Mouse (Mus musculus) midbrain, postnatal 0 days (tissue): ENCODE results near the gene Cant1. TPM values are rescaled to one million over a fixed set of nuclear protein-coding genes. Genes with fewer than 3 reads are reported as not detected.

Source experiments
- ATAC-seq: fragments of 200-750 bp; cut with Nextera tagmentation; 2 replicates; pipeline ENCODE4 v1.8.0; 2017; ENCODE audit warnings: moderate number of reproducible peaks, mild to moderate bottlenecking, moderate TSS enrichment, moderate library complexity; ENCODE audit not compliant: low FRiP score
- DNase-seq: peaks from one replicate; pipeline ENCODE4 v3.0.0-alpha.2; 2015; ENCODE audit warnings: low spot score
- H3K27ac ChIP-seq: fragments of 300-500 bp; sonication (generic); 2 replicates; pipeline ENCODE4 v1.5.1; 2014; ENCODE audit warnings: low read depth, mild to moderate bottlenecking, low read length, mixed read lengths
- H3K27me3 ChIP-seq: fragments of 300-500 bp; sonication (generic); 2 replicates; pipeline ENCODE4 v1.6.1; 2014; ENCODE audit warnings: low read length, control low read depth, mixed read lengths; ENCODE audit not compliant: insufficient read depth
- H3K36me3 ChIP-seq: fragments of 300-500 bp; sonication (generic); 2 replicates; pipeline ENCODE4 v1.6.1; 2014; ENCODE audit warnings: low read length, control low read depth, mixed read lengths; ENCODE audit not compliant: insufficient read depth
- H3K4me1 ChIP-seq: fragments of 300-500 bp; sonication (generic); 2 replicates; pipeline ENCODE4 v1.6.1; 2014; ENCODE audit warnings: mild to moderate bottlenecking, control low read depth, antibody characterized with exemption, low read length, mixed read lengths; ENCODE audit not compliant: insufficient read depth
- H3K4me2 ChIP-seq: fragments of 300-500 bp; sonication (generic); 2 replicates; pipeline ENCODE4 v1.6.1; 2014; ENCODE audit warnings: low read depth, mild to moderate bottlenecking, low read length, mixed read lengths; ENCODE audit not compliant: poor library complexity, severe bottlenecking
- H3K4me3 ChIP-seq: fragments of 300-500 bp; sonication (generic); 2 replicates; pipeline ENCODE4 v1.5.1; 2014; ENCODE audit warnings: low read depth, mild to moderate bottlenecking, low read length, moderate library complexity
- H3K9ac ChIP-seq: fragments of 300-500 bp; sonication (generic); replicated peaks from 2 replicates; pipeline ENCODE4 v1.6.1; 2014; ENCODE audit warnings: mild to moderate bottlenecking, low read length, moderate library complexity, mixed read lengths; ENCODE audit not compliant: poor library complexity, severe bottlenecking
- H3K9me3 ChIP-seq: fragments of 300-500 bp; sonication (generic); 2 replicates; pipeline ENCODE4 v1.6.1; 2016; ENCODE audit warnings: low read length, control low read depth
- CTCF ChIP-seq: IDR thresholded peaks from 2 replicates; pipeline ENCODE4 v1.5.1; 2016; ENCODE audit warnings: antibody characterized with exemption, mild to moderate bottlenecking
- WGBS: fragments of 180-500 bp; shearing (Covaris S2); extraction: QIAGEN DNeasy Blood & Tissue Kit; methylation state at CpG from one replicate; pipeline ENCODE4 v1.1.7; 2014; 5-methylcytosine and 5-hydroxymethylcytosine counted together
- polyA plus RNA-seq: library from polyadenylated mRNA; unstranded; fragments of >200 nt; fragmentation: Nextera tagmentation; extraction: Ambion mirVana; gene quantifications from 2 replicates; pipeline ENCODE4 v1.2.1, GENCODE M21; 2015
- total RNA-seq: library from RNA; depleted of rRNA; stranded (reverse); fragments of >200 nt; gene quantifications from 2 replicates; pipeline ENCODE4 v1.2.3, GENCODE M21; 2014; rRNA removed

Gene Cant1
- 51.5 and 55.3 TPM in 2 replicates for total RNA-seq
- polyA plus RNA-seq = 30.0 and 32.2 TPM in 2 replicates

DNA sequence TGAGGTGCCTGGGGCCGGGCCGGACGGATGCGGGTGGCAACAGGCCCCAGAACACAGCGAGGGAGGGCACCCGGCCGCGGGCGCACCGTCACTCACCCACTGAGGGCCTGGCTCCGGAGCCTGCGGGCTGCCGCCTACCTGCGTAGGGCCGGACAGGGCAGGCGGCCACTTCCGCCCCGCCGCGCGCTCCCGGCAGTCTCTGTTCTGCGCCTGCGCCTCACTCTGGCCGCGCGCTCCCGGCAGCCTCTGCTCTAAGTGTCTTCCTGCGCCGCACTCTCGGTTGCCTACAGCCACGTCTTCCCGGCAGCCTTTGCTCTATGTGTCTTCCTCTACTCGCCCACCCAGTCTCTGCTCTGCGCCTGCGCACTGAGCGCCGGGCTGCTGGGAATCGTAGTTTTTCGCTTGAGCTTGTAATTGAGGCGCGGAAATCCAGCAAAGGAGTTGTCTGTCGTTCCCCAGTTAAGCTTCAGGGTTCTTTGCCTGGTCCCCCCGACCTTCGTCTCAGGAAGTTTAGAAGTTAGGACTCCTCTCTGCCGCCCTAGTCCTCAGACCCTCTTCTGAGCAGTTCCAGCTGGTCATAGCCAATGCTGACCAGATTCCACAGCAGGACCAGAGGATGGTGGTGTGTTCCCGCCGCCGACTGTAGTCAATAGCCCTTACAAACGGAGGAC, at the start of gene Cant1:
Gene Cant1, minus strand, starts transcription at position 253 of the 671 bp plus-strand sequence.
- Histone ChIP-seq H3K27ac (peak within 1 kb of the TSS; percentile 70), H3K4me2 (peak within 1 kb of the TSS; percentile 93), H3K36me3 (0 out of 2 replicates have a peak, but pooled peaks cover 8% of the 10 kb centered on the region), H3K9ac (peak within 1 kb of the TSS; percentile 96), H3K9me3 (no peaks in the 10 kb centered on the region), H3K4me3 (peak within 1 kb of the TSS; percentile 85), H3K4me1 (peaks cover 13% of the 10 kb centered on the region), H3K27me3 (no peaks in the 10 kb centered on the region)
- ATAC-seq = peak; percentile 92
- TF ChIP-seq CTCF = no peak
- under 1% methylated on average over 40 of the region's 50 CpGs for WGBS
- DNase-seq = peak; percentile 99

DNA sequence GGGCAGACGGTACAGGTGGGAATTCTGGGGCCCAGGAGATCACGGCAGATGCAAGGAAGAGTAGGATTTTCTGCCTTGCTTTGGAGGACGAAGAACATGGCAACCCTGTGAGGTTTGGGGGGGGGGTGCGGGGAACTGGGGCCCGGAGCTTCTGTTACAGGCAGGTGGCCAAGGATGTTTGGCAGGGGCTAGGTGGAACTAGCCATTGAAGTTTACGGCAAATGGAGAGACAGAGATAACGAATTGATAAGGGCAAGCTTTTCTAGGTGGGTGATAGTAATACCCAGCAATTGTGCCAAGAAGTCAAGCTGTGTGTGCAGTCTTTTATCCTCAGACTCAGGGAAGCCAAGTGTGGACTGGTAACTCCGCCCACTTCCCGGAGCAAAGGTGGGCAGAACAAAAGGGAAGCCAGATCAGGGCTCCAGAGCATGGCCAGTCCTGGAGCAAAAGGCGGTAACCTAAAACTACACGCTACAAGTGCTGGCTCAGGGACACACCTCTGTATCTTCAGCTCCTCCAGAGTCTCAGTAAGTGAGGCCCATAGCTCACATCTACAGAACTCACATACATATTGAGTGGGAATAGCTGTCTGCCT, 48.7 kb upstream of the Cant1 start:
- no peak overlapping the region for H3K9ac ChIP-seq
- TF ChIP-seq CTCF = no peak
- WGBS = 35% methylated on average over 10 of the region's 11 CpGs

DNA sequence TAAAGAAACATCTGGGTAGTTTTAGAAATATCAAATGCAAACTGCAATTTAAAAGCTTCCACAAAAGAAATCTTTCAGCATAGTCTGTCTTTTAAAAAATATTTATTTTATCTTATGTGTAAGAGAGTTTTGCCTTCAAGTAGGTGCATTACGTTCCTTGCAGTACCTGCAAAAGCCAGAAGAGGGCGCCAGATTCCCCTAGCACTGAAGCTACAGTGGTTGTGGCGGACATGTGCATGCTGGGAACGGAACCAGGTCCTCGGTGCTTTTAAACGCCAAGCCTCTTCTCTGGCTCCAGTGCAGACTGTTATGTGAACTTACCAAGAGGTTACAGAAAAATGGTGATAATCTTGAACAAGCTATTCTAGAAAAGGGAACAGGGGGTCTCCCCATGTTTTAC, 41.4 kb upstream of the Cant1 start:
- Histone ChIP-seq H3K36me3 (no peaks in the 10 kb centered on the region), H3K4me1 (no peaks in the 10 kb centered on the region; the same call in 1 of the 2 replicates), H3K9ac (no peak overlapping the region), H3K27me3 (no peaks in the 10 kb centered on the region), H3K27ac (no peak overlapping the region), H3K4me3 (no peak overlapping the region), H3K9me3 (no peaks in the 10 kb centered on the region), H3K4me2 (no peak overlapping the region)
- no peak for ATAC-seq
- peak; percentile 69 for TF ChIP-seq CTCF
- DNase-seq = no peak
- 59% methylated on average over 6 of the region's 6 CpGs for WGBS

More for the DNA sequence above, 48.7 kb upstream of the Cant1 start:
- H3K36me3 ChIP-seq = no peaks in the 10 kb centered on the region
- no peak overlapping the region for H3K4me3 ChIP-seq
- no peak overlapping the region for H3K27ac ChIP-seq
- H3K4me1 ChIP-seq = no peaks in the 10 kb centered on the region
- no peaks in the 10 kb centered on the region for H3K27me3 ChIP-seq
- no peak overlapping the region for H3K4me2 ChIP-seq
- DNase-seq (no peak), ATAC-seq (no peak)
- H3K9me3 ChIP-seq = no peaks in the 10 kb centered on the region

DNA sequence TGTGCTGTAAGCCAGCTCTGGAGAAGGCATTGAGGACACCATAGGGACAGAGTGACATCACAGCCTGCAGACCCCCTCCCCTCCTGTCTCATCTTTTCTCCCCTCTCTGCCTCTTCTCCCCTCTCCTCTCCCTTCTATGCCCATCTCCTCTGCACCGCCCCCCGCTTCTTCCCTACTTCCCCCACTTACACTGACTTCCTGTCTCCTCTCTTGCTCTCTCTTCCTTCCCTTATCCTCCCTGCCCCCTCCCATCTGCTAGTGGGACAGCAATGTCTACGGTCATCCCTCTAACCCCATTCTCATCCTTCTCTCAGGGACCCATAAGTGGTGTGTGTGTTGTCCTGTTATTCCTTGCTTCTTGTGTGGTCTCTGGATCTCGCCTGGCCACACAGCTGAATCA, 40.6 kb upstream of the Cant1 start:
- Histone ChIP-seq H3K36me3 (no peaks in the 10 kb centered on the region), H3K9me3 (no peaks in the 10 kb centered on the region), H3K27me3 (no peaks in the 10 kb centered on the region), H3K4me3 (no peak overlapping the region), H3K27ac (no peak overlapping the region), H3K4me2 (no peak overlapping the region), H3K9ac (no peak overlapping the region), H3K4me1 (no peaks in the 10 kb centered on the region; the same call in 1 of the 2 replicates)
- ATAC-seq (no peak), DNase-seq (no peak)
- no peak for TF ChIP-seq CTCF
- WGBS = 84% methylated on average over 4 of the region's 4 CpGs

DNA sequence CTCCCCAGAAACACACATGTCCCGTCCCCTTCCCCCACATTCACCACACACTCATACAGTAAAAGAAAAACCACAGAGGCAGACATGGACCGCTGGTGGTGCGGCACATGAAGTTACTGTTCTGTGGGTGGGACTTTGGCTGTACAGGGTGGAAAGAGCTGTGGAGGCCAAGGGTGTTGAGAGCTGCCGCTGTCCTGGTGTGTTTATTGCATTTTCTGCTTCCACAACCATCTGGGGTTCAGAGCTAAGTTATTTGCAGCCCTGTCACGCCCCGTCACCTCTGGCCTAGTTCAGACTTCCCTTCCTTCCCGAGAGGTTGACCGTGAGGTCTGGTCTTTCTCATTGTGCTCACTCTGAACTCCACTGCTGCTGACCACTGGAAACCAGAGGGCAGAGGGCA, 40.2 kb upstream of the Cant1 start:
- Histone ChIP-seq H3K9ac (no peak overlapping the region), H3K27me3 (no peaks in the 10 kb centered on the region), H3K4me2 (no peak overlapping the region), H3K4me3 (no peak overlapping the region), H3K9me3 (no peaks in the 10 kb centered on the region), H3K27ac (no peak overlapping the region), H3K4me1 (no peaks in the 10 kb centered on the region; the same call in 1 of the 2 replicates), H3K36me3 (no peaks in the 10 kb centered on the region)
- WGBS = 69% methylated on average over 8 of the region's 8 CpGs
- DNase-seq (no peak), ATAC-seq (no peak)
- no peak for TF ChIP-seq CTCF

DNA sequence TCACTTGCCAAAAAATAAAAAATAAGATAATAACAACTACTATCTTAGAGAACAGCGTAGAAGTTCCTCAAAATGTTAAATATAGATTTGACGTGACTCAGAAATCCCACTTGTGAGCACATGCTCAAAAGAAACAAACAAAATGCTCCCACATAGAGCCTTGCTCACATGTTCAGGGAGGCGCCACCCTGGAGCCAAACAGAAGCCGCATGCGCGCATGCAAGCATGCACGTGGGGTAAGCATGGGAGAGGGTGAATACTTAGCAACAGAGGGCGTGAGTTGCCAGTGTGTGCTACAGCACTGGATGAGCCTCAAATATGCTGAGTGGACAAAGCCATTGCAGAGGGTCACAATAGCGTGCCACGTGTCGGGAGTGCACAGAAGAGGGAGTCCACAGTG, 38.1 kb upstream of the Cant1 start:
- Histone ChIP-seq H3K27me3 (no peaks in the 10 kb centered on the region), H3K27ac (no peak overlapping the region), H3K4me1 (no peaks in the 10 kb centered on the region; the same call in 1 of the 2 replicates), H3K4me3 (no peak overlapping the region), H3K9me3 (no peaks in the 10 kb centered on the region), H3K4me2 (no peak overlapping the region), H3K9ac (no peak overlapping the region), H3K36me3 (no peaks in the 10 kb centered on the region)
- no peak for TF ChIP-seq CTCF
- 77% methylated on average over 11 of the region's 11 CpGs for WGBS
- ATAC-seq (no peak), DNase-seq (no peak)
